Mouse (Mus musculus): ENCODE results near the gene Gucy2d. TPM values are rescaled to one million over a fixed set of nuclear protein-coding genes. Genes with fewer than 3 reads are reported as not detected.

Gene Gucy2d
- polyA plus RNA-seq, 1 experiment, result not detected

DNA sequence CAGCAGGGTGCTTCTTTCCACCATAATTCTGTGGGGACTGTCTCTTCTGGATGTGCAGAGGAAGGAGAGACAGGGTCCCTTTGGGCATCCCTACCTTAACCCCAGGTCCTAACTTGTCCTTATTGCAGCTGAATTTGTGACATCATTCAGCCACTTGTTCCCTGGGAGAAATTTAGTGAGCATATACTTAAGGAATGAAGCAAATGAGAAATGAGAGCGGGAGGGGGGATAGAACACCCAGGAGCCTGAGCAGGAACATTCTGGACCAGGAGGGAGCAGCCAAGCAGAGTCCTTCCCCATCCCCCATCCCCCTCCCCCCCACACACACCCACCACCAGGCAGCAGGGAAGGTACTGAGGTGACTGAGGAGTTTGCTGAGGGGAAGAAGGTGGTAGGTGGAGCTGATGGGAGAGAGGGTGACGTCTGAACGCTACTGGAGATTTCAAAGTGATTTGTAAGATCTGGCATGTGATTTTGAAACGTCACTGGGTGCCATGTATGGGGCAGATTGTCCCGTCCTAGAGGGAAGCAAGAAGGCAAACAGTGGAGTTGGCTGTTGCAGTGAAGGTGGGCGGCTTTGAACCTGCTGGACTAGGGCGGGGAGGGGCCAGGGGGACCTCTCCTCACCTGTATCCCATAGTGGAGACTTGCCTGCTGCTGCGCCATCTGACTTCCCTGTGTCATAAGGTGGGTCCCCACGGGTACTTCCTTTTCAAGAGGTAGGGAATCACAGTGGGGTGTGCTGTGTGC, 51.4 kb downstream of the Gucy2d start:
- no peak overlapping the region for H3K4me3 ChIP-seq (ENCODE audit: insufficient read depth, low read depth, low read length)
- peaks cover 29% of the 10 kb centered on the region for H3K4me1 ChIP-seq (ENCODE audit: control insufficient read depth, insufficient read depth, low read length)
- no peak overlapping the region for H3K27ac ChIP-seq (ENCODE audit: insufficient read depth, low read depth, low read length)
- TF ChIP-seq POLR2A (IDR thresholded peaks at IDR 0.05; ENCODE audit: insufficient read depth, low read depth, low read length), result no peak
- WGBS, result 74% methylated on average over 9 of the region's 9 CpGs

DNA sequence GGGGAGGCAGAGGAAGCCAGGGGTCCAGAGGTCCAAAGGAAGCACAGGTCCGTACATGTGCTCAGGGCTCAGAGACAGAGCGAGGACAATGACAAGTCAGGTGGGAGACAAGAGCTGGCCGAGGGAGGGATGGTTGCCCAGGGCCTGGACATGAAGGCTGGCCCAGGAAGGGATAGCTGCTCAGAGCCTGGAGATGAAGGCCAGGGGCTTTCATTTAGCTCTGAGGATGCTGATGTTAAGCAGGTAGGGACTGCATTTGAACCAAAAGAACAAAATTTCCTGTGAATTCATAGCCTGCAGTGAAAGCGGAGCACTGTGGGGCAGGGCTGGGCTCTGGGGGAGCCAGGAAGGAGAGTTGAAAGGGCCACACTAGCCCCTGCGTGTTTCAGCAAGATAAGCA, 52.1 kb downstream of the Gucy2d start:
- 91% methylated on average over 5 of the region's 5 CpGs for WGBS
- TF ChIP-seq CTCF (IDR thresholded peaks at IDR 0.05; ENCODE audit: insufficient read depth, low read depth, low read length), result no peak
- no peak for TF ChIP-seq POLR2A (IDR thresholded peaks at IDR 0.05; ENCODE audit: insufficient read depth, low read depth, low read length)
- no peak overlapping the region for H3K4me3 ChIP-seq (ENCODE audit: insufficient read depth, low read depth, low read length)

DNA sequence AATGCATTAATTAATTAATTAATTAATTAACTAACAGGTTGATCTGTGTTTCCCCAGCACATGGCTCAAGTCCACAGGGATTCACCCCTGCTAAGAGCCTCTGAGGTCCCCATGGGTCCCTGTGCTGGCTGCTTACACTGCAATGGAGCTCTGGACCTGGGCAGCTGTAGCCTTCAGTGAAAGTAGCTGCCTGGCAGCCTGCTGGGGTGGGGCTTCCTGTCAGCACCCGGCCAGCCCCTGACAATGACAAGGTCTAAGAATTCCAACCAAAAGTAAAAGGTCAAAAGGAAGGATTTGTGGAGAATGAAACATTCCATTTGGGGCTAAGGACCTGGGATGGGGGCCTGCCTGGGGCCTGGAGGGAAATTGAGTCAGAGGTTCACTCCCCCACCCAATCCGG, 53.1 kb downstream of the Gucy2d start:
- TF ChIP-seq POLR2A (IDR thresholded peaks at IDR 0.05; ENCODE audit: insufficient read depth, low read depth, low read length) (no peak), CTCF (IDR thresholded peaks at IDR 0.05; ENCODE audit: insufficient read depth, low read depth, low read length) (no peak)
- WGBS, result 83% methylated on average over 2 of the region's 2 CpGs
- peaks cover 28% of the 10 kb centered on the region for H3K4me1 ChIP-seq (ENCODE audit: control insufficient read depth, insufficient read depth, low read length)
- no peak overlapping the region for H3K27ac ChIP-seq (ENCODE audit: insufficient read depth, low read depth, low read length)
- no peak overlapping the region for H3K4me3 ChIP-seq (ENCODE audit: insufficient read depth, low read depth, low read length)

More for the DNA sequence above, 52.1 kb downstream of the Gucy2d start:
- Histone ChIP-seq H3K27ac (ENCODE audit: insufficient read depth, low read depth, low read length) (no peak overlapping the region), H3K4me1 (ENCODE audit: control insufficient read depth, insufficient read depth, low read length) (peaks cover 28% of the 10 kb centered on the region)

DNA sequence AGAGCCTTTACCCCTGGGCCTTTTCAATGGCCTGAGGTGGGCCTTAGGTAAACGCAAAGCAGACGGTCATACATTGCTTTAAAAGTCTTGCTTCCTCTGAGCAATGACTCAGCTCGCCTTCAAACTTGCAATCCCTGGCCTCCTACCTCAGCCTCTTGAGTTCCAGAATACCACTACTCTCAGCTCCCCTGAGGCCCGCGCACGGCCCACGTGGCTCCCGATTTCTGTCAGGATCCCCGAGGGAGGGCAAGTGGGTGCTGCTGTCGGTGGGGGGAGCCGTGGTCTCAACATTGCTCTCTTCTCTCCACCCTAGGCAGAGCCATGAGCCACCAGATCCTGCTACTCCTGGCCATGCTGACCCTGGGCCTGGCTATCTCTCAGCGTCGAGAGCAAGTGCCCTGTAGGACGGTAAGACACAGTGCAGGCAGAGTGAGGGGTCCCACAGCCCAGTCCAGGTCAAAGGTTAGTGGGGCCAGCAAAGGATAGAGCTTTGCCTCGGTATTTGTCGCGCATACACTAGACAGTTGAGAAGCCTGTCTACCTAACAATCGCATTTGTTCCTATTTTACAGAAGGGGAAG, 53.8 kb downstream of the Gucy2d start:
- 76% methylated on average over 18 of the region's 18 CpGs for WGBS
- no peak overlapping the region for H3K4me3 ChIP-seq (ENCODE audit: insufficient read depth, low read depth, low read length)
- H3K27ac ChIP-seq (ENCODE audit: insufficient read depth, low read depth, low read length), result no peak overlapping the region
- TF ChIP-seq POLR2A (IDR thresholded peaks at IDR 0.05; ENCODE audit: insufficient read depth, low read depth, low read length), result no peak
- no peak for TF ChIP-seq CTCF (IDR thresholded peaks at IDR 0.05; ENCODE audit: insufficient read depth, low read depth, low read length)
- H3K4me1 ChIP-seq (ENCODE audit: control insufficient read depth, insufficient read depth, low read length), result peaks cover 26% of the 10 kb centered on the region

DNA sequence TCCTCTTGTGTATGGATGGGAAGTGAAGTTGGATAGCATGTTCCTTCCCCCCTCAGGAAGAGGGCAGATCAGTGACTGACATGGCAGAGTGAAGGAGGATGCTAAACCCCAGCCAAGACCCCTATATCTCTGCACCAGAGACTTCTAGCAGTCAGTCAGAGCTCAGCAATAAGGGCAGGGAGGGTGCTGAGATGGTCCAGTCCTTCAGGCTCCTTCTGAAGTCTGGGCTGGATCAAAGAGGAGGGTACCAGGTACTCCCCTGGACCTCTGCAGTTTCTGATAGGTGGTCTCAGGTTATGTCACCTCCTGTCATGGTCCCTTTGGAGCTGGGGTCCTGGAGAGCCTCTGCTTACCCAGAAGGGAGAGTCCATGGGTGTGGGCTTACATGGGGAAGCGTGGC, 55.4 kb downstream of the Gucy2d start:
- no peak overlapping the region for H3K27ac ChIP-seq (ENCODE audit: insufficient read depth, low read depth, low read length)
- TF ChIP-seq CTCF (IDR thresholded peaks at IDR 0.05; ENCODE audit: insufficient read depth, low read depth, low read length), result no peak
- TF ChIP-seq POLR2A (IDR thresholded peaks at IDR 0.05; ENCODE audit: insufficient read depth, low read depth, low read length), result no peak
- H3K4me1 ChIP-seq (ENCODE audit: control insufficient read depth, insufficient read depth, low read length), result peaks cover 19% of the 10 kb centered on the region
- H3K4me3 ChIP-seq (ENCODE audit: insufficient read depth, low read depth, low read length), result no peak overlapping the region
- WGBS, result 93% methylated on average over 1 of the region's 1 CpGs

DNA sequence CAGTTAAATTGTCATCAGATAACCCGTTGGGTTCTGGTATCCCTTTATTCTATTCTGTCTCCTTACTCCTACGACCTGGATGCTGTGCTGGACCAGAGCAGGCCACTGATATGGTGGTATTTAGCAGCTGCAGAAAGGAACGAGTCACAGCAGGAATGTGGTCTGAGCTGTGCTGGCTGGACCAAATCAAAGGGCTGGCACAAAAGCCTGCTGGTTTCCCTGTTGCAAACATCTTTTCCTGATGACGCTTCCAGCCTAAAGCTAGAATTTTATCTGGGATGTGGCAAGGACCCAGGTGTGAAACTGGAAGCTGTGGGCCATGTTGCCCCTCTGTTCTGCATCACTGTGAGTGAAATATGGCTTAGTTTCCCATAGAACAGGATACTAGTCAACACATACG, 57.2 kb downstream of the Gucy2d start:
- 74% methylated on average over 5 of the region's 5 CpGs for WGBS
- no peak overlapping the region for H3K4me3 ChIP-seq (ENCODE audit: insufficient read depth, low read depth, low read length)
- H3K4me1 ChIP-seq (ENCODE audit: control insufficient read depth, insufficient read depth, low read length), result peaks cover 12% of the 10 kb centered on the region
- TF ChIP-seq CTCF (IDR thresholded peaks at IDR 0.05; ENCODE audit: insufficient read depth, low read depth, low read length), result no peak
- TF ChIP-seq POLR2A (IDR thresholded peaks at IDR 0.05; ENCODE audit: insufficient read depth, low read depth, low read length), result no peak
- H3K27ac ChIP-seq (ENCODE audit: insufficient read depth, low read depth, low read length), result no peak overlapping the region

DNA sequence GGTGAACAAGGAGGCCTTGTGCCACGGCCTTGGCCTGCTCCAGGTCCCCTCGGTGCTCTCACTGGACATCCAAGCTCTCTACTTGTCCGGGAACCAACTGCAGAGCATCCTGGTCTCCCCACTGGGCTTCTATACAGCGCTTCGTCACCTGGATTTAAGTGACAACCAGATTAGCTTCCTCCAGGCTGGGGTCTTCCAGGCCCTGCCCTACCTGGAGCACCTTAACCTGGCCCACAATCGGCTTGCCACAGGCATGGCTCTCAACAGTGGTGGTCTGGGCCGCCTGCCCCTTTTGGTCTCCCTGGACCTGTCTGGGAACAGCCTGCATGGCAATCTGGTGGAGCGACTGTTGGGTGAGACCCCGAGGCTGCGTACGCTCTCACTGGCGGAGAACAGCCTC, 57.9 kb downstream of the Gucy2d start:
- TF ChIP-seq POLR2A (IDR thresholded peaks at IDR 0.05; ENCODE audit: insufficient read depth, low read depth, low read length) (no peak), CTCF (IDR thresholded peaks at IDR 0.05; ENCODE audit: insufficient read depth, low read depth, low read length) (no peak)
- no peak overlapping the region for H3K27ac ChIP-seq (ENCODE audit: insufficient read depth, low read depth, low read length)
- 94% methylated on average over 12 of the region's 12 CpGs for WGBS
- H3K4me1 ChIP-seq (ENCODE audit: control insufficient read depth, insufficient read depth, low read length), result peaks cover 19% of the 10 kb centered on the region
- no peak overlapping the region for H3K4me3 ChIP-seq (ENCODE audit: insufficient read depth, low read depth, low read length)

DNA sequence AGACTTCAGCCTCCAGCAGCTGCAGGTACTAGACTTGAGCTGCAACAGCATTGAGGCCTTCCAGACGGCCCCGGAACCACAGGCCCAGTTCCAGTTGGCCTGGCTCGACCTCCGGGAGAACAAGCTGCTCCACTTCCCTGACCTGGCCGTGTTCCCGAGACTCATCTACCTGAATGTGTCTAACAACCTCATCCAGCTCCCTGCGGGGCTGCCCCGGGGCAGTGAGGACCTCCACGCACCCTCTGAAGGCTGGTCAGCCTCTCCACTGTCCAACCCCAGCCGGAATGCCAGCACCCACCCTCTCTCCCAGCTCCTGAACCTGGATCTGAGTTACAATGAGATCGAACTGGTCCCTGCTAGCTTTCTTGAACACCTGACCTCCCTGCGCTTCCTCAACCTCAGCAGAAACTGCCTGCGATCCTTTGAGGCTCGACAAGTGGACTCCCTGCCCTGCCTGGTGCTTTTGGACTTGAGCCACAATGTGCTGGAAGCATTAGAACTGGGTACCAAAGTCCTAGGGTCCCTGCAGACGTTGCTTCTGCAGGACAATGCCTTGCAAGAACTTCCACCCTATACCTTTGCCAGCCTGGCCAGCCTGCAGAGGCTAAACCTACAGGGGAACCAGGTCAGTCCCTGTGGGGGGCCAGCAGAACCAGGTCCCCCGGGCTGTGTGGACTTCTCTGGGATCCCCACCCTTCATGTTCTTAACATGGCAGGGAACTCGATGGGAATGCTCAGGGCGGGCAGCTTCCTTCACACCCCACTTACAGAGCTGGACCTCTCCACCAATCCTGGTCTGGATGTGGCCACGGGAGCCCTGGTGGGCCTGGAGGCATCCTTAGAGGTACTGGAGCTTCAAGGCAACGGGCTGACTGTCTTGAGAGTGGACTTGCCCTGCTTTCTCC, 58.7 kb downstream of the Gucy2d start:
- Histone ChIP-seq H3K4me3 (ENCODE audit: insufficient read depth, low read depth, low read length) (no peak overlapping the region), H3K4me1 (ENCODE audit: control insufficient read depth, insufficient read depth, low read length) (peaks cover 16% of the 10 kb centered on the region), H3K27ac (ENCODE audit: insufficient read depth, low read depth, low read length) (no peak overlapping the region)
- TF ChIP-seq CTCF (IDR thresholded peaks at IDR 0.05; ENCODE audit: insufficient read depth, low read depth, low read length) (no peak), POLR2A (IDR thresholded peaks at IDR 0.05; ENCODE audit: insufficient read depth, low read depth, low read length) (no peak)
- WGBS, result 84% methylated on average over 20 of the region's 20 CpGs
